Mouse (Mus musculus) neural tube, embryonic 15.5 days (tissue): ENCODE data around the gene Mob3b. TPM values are rescaled to one million over a fixed set of nuclear protein-coding genes. Genes with fewer than 3 reads are reported as not detected.

Experiments
- ATAC-seq: fragments of 200-750 bp; cut with Nextera tagmentation; 2 replicates; pipeline ENCODE4 v1.8.0; 2017; ENCODE audit warnings: mild to moderate bottlenecking, moderate TSS enrichment, moderate library complexity; ENCODE audit not compliant: low FRiP score
- H3K27ac ChIP-seq: fragments of 300-500 bp; sonication (generic); replicated peaks from 2 replicates; pipeline ENCODE4 v1.5.1; 2015; ENCODE audit warnings: mild to moderate bottlenecking, inconsistent platforms
- H3K27me3 ChIP-seq: fragments of 300-500 bp; sonication (generic); replicated peaks from 2 replicates; pipeline ENCODE4 v1.6.1; 2015; ENCODE audit warnings: inconsistent platforms
- H3K36me3 ChIP-seq: fragments of 300-500 bp; sonication (generic); 2 replicates; pipeline ENCODE4 v1.6.1; 2015; ENCODE audit warnings: inconsistent platforms
- H3K4me1 ChIP-seq: fragments of 300-500 bp; sonication (generic); 2 replicates; pipeline ENCODE4 v1.6.1; 2015; ENCODE audit warnings: inconsistent platforms
- H3K4me2 ChIP-seq: fragments of 300-500 bp; sonication (generic); 2 replicates; pipeline ENCODE4 v1.6.1; 2015; ENCODE audit warnings: inconsistent platforms, mild to moderate bottlenecking, moderate library complexity
- H3K4me3 ChIP-seq: fragments of 300-500 bp; sonication (generic); replicated peaks from 2 replicates; pipeline ENCODE4 v1.5.1; 2015; ENCODE audit warnings: mild to moderate bottlenecking, inconsistent platforms
- H3K9ac ChIP-seq: fragments of 300-500 bp; sonication (generic); replicated peaks from 2 replicates; pipeline ENCODE4 v1.6.1; 2015; ENCODE audit warnings: mild to moderate bottlenecking, inconsistent platforms
- H3K9me3 ChIP-seq: fragments of 300-500 bp; sonication (generic); replicated peaks from 2 replicates; pipeline ENCODE4 v1.6.1; 2016; ENCODE audit warnings: inconsistent platforms
- WGBS: fragments of 180-500 bp; shearing (Covaris S2); methylation state at CpG from one replicate; pipeline ENCODE4 v1.1.7; 2015; ENCODE audit warnings: mixed read lengths; 5-methylcytosine and 5-hydroxymethylcytosine counted together
- polyA plus RNA-seq: library from polyadenylated mRNA; unstranded; fragments of >200 nt; fragmentation: Nextera tagmentation; extraction: Ambion mirVana; gene quantifications from 2 replicates; pipeline ENCODE4 v1.2.1, GENCODE M21; 2015

Gene Mob3b
- polyA plus RNA-seq, 1 experiment from 2014 or later: 3.7 TPM

- no peaks in the 10 kb centered on the region for H3K27me3 ChIP-seq
- H3K9ac ChIP-seq: 0 out of 2 replicates have a peak overlapping the region, but pooled peaks have one; percentile 14
- H3K4me2 ChIP-seq: peak overlapping the region; percentile 49
- 36% methylated on average over 22 of the region's 22 CpGs for WGBS
- H3K36me3 ChIP-seq: no peaks in the 10 kb centered on the region
- peaks cover 25% of the 10 kb centered on the region for H3K4me1 ChIP-seq
- peak overlapping the region; percentile 62 for H3K27ac ChIP-seq
- no peaks in the 10 kb centered on the region for H3K9me3 ChIP-seq
- peak; percentile 76 for ATAC-seq
- no peak overlapping the region for H3K4me3 ChIP-seq
These were observed 164.2 kb downstream of the Mob3b start for GRCm38 (mm10) chr4:34992866-34993638.

GRCm38 (mm10) chr4:34991891-34992865 lies 165.1 kb downstream of the Mob3b start:
- peak; percentile 29; the same call in 1 of the 2 replicates for ATAC-seq
- Histone ChIP-seq H3K9me3 (no peaks in the 10 kb centered on the region), H3K36me3 (no peaks in the 10 kb centered on the region), H3K4me3 (no peak overlapping the region), H3K4me2 (peak overlapping the region; percentile 49; the same call in 1 of the 2 replicates), H3K27ac (peak overlapping the region; percentile 62; the same call in 1 of the 2 replicates), H3K4me1 (peaks cover 25% of the 10 kb centered on the region), H3K9ac (no peak overlapping the region), H3K27me3 (no peaks in the 10 kb centered on the region)
- 57% methylated on average over 22 of the region's 22 CpGs for WGBS

- Histone ChIP-seq H3K27ac (no peak overlapping the region), H3K9ac (no peak overlapping the region), H3K4me1 (peaks cover 25% of the 10 kb centered on the region), H3K36me3 (no peaks in the 10 kb centered on the region), H3K4me2 (no peak overlapping the region), H3K9me3 (no peaks in the 10 kb centered on the region), H3K27me3 (no peaks in the 10 kb centered on the region), H3K4me3 (no peak overlapping the region)
- ATAC-seq: no peak
- WGBS: 46% methylated on average over 10 of the region's 10 CpGs
These were observed 166.2 kb downstream of the Mob3b start for GRCm38 (mm10) chr4:34991116-34991515.

- H3K27ac ChIP-seq: no peak overlapping the region
- H3K4me1 ChIP-seq: peaks cover 25% of the 10 kb centered on the region
- ATAC-seq: no peak
- H3K9ac ChIP-seq: no peak overlapping the region
- H3K4me3 ChIP-seq: no peak overlapping the region
- no peaks in the 10 kb centered on the region for H3K27me3 ChIP-seq
- H3K36me3 ChIP-seq: no peaks in the 10 kb centered on the region
- no peak overlapping the region for H3K4me2 ChIP-seq
- no peaks in the 10 kb centered on the region for H3K9me3 ChIP-seq
- 82% methylated on average over 9 of the region's 9 CpGs for WGBS
These were observed 166.6 kb downstream of the Mob3b start for GRCm38 (mm10) chr4:34990659-34991058.

- Histone ChIP-seq H3K9ac (no peak overlapping the region), H3K27me3 (no peaks in the 10 kb centered on the region), H3K27ac (no peak overlapping the region), H3K9me3 (no peaks in the 10 kb centered on the region), H3K4me2 (no peak overlapping the region), H3K4me1 (peaks cover 8% of the 10 kb centered on the region; the same call in 1 of the 2 replicates), H3K36me3 (no peaks in the 10 kb centered on the region), H3K4me3 (no peak overlapping the region)
- 96% methylated on average over 4 of the region's 4 CpGs for WGBS
- no peak for ATAC-seq
These were observed 169.7 kb downstream of the Mob3b start for GRCm38 (mm10) chr4:34987568-34987967.

- Histone ChIP-seq H3K4me2 (no peak overlapping the region), H3K9me3 (no peaks in the 10 kb centered on the region), H3K4me3 (no peak overlapping the region), H3K27ac (no peak overlapping the region), H3K27me3 (no peaks in the 10 kb centered on the region), H3K4me1 (peaks cover 4% of the 10 kb centered on the region; the same call in 1 of the 2 replicates), H3K36me3 (no peaks in the 10 kb centered on the region), H3K9ac (no peak overlapping the region)
- no peak for ATAC-seq
- WGBS: 77% methylated on average over 12 of the region's 12 CpGs
These were observed 170.2 kb downstream of the Mob3b start for GRCm38 (mm10) chr4:34987109-34987508.

- Histone ChIP-seq H3K36me3 (no peaks in the 10 kb centered on the region), H3K4me3 (no peak overlapping the region), H3K4me2 (no peak overlapping the region), H3K4me1 (0 out of 2 replicates have a peak, but pooled peaks cover 3% of the 10 kb centered on the region), H3K9ac (no peak overlapping the region), H3K27me3 (no peaks in the 10 kb centered on the region), H3K27ac (no peak overlapping the region), H3K9me3 (no peaks in the 10 kb centered on the region)
- 84% methylated on average over 4 of the region's 4 CpGs for WGBS
- ATAC-seq: no peak
These were observed 170.6 kb downstream of the Mob3b start for GRCm38 (mm10) chr4:34986647-34987046.

GRCm38 (mm10) chr4:34984377-34984776 lies 172.9 kb downstream of the Mob3b start:
- 95% methylated on average over 4 of the region's 4 CpGs for WGBS
- H3K27me3 ChIP-seq: no peaks in the 10 kb centered on the region
- H3K4me2 ChIP-seq: no peak overlapping the region
- no peak for ATAC-seq
- H3K4me1 ChIP-seq: peaks cover 13% of the 10 kb centered on the region; the same call in 1 of the 2 replicates
- no peaks in the 10 kb centered on the region for H3K36me3 ChIP-seq
- no peak overlapping the region for H3K27ac ChIP-seq
- H3K4me3 ChIP-seq: no peak overlapping the region
- H3K9me3 ChIP-seq: no peaks in the 10 kb centered on the region
- no peak overlapping the region for H3K9ac ChIP-seq

GRCm38 (mm10) chr4:34983511-34983910 lies 173.8 kb downstream of the Mob3b start:
- Histone ChIP-seq H3K4me3 (no peak overlapping the region), H3K9me3 (no peaks in the 10 kb centered on the region), H3K27me3 (no peaks in the 10 kb centered on the region), H3K4me1 (peaks cover 13% of the 10 kb centered on the region; the same call in 1 of the 2 replicates), H3K4me2 (no peak overlapping the region), H3K27ac (no peak overlapping the region), H3K36me3 (no peaks in the 10 kb centered on the region), H3K9ac (no peak overlapping the region)
- ATAC-seq: no peak
- WGBS: 85% methylated on average over 6 of the region's 6 CpGs

- Histone ChIP-seq H3K4me3 (no peak overlapping the region), H3K9ac (no peak overlapping the region), H3K9me3 (no peaks in the 10 kb centered on the region), H3K27me3 (no peaks in the 10 kb centered on the region), H3K4me2 (no peak overlapping the region), H3K27ac (no peak overlapping the region), H3K4me1 (peaks cover 13% of the 10 kb centered on the region; the same call in 1 of the 2 replicates), H3K36me3 (no peaks in the 10 kb centered on the region)
- no peak for ATAC-seq
- 47% methylated on average over 8 of the region's 8 CpGs for WGBS
These were observed 175.7 kb downstream of the Mob3b start for GRCm38 (mm10) chr4:34981301-34982172.
